Mouse (Mus musculus) heart, embryonic 16.5 days (tissue): ENCODE measurements around the gene Ppfia2. TPM values are rescaled to one million over a fixed set of nuclear protein-coding genes. Genes with fewer than 3 reads are reported as not detected.

ENCODE experiments used
- ATAC-seq: fragments of 200-750 bp; cut with Nextera tagmentation; replicated peaks from 2 replicates; pipeline ENCODE4 v1.8.0; 2017; ENCODE audit warnings: moderate number of reproducible peaks; ENCODE audit not compliant: insufficient read depth, low FRiP score; ENCODE audit errors: extremely low read depth
- H3K27ac ChIP-seq: fragments of 300-500 bp; sonication (generic); 2 replicates; pipeline ENCODE4 v1.5.1; 2014; ENCODE audit warnings: mild to moderate bottlenecking, low read length, control low read depth, moderate library complexity
- H3K27me3 ChIP-seq: fragments of 300-500 bp; sonication (generic); 2 replicates; pipeline ENCODE4 v1.6.1; 2014; ENCODE audit warnings: low read length, mixed read lengths; ENCODE audit not compliant: control insufficient read depth, insufficient read depth
- H3K36me3 ChIP-seq: fragments of 300-500 bp; sonication (generic); 2 replicates; pipeline ENCODE4 v1.6.1; 2014; ENCODE audit not compliant: control insufficient read depth, insufficient read depth
- H3K4me1 ChIP-seq: fragments of 300-500 bp; sonication (generic); 2 replicates; pipeline ENCODE4 v1.6.1; 2014; ENCODE audit warnings: low read length, mixed read lengths; ENCODE audit not compliant: control insufficient read depth, insufficient read depth
- H3K4me2 ChIP-seq: fragments of 300-500 bp; sonication (generic); 2 replicates; pipeline ENCODE4 v1.6.1; 2014; ENCODE audit warnings: low read depth, mild to moderate bottlenecking, control low read depth, low read length
- H3K4me3 ChIP-seq: fragments of 300-500 bp; sonication (generic); 2 replicates; pipeline ENCODE4 v1.5.1; 2014; ENCODE audit warnings: mild to moderate bottlenecking, control low read depth, low read length
- H3K9ac ChIP-seq: fragments of 300-500 bp; sonication (generic); 2 replicates; pipeline ENCODE4 v1.6.1; 2014; ENCODE audit warnings: low read length, control low read depth
- H3K9me3 ChIP-seq: fragments of 300-500 bp; sonication (generic); replicated peaks from 2 replicates; pipeline ENCODE4 v1.6.1; 2016; ENCODE audit warnings: low read length; ENCODE audit not compliant: control insufficient read depth
- WGBS: fragments of 180-500 bp; shearing (Covaris S2); extraction: QIAGEN DNeasy Blood & Tissue Kit; methylation state at CpG from one replicate; pipeline ENCODE4 v1.1.7; 2014; 5-methylcytosine and 5-hydroxymethylcytosine counted together
- polyA plus RNA-seq: library from polyadenylated mRNA; unstranded; fragments of >200 nt; fragmentation: Nextera tagmentation; extraction: Ambion mirVana; gene quantifications from 2 replicates; pipeline ENCODE4 v1.2.1, GENCODE M21; 2015

Ppfia2 gene
- polyA plus RNA-seq, 1 experiment from 2014 or later, result 0.33 TPM

GRCm38 (mm10) chr10:106738190-106738589, 268.1 kb downstream of the Ppfia2 start:
- Histone ChIP-seq H3K9me3 (no peaks in the 10 kb centered on the region), H3K4me3 (no peak overlapping the region), H3K4me1 (no peaks in the 10 kb centered on the region), H3K9ac (no peak overlapping the region), H3K4me2 (no peak overlapping the region), H3K27ac (no peak overlapping the region), H3K36me3 (no peaks in the 10 kb centered on the region), H3K27me3 (no peaks in the 10 kb centered on the region)
- ATAC-seq, result no peak
- 74% methylated on average over 3 of the region's 3 CpGs for WGBS

GRCm38 (mm10) chr10:106744966-106745365, 274.8 kb downstream of the Ppfia2 start:
- Histone ChIP-seq H3K4me2 (no peak overlapping the region), H3K27me3 (no peaks in the 10 kb centered on the region), H3K36me3 (no peaks in the 10 kb centered on the region), H3K9me3 (no peaks in the 10 kb centered on the region), H3K4me3 (no peak overlapping the region), H3K4me1 (no peaks in the 10 kb centered on the region), H3K27ac (no peak overlapping the region), H3K9ac (no peak overlapping the region)
- ATAC-seq, result no peak

DNA sequence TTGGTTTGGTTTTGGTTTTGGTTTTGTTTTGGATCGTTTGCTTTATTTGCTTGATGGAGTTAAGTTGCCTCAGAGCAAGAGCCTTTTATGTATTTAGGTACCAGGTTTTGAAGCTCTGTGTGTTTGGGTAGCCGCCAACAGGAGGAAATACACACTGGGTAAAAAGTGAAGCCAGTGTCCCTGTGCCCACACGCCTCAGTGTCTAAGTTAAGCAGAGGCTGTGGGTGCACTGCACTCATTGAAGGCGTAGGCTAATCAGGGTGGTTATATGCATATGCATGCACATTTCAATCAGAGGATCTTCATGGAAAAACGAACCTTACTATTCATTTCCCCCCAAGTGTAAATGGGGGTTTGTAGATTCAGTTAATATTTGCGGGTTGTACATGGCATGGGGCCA, 290.9 kb downstream of the Ppfia2 start:
- ATAC-seq, result no peak
- Histone ChIP-seq H3K4me2 (no peak overlapping the region), H3K9ac (no peak overlapping the region), H3K9me3 (no peaks in the 10 kb centered on the region), H3K4me3 (no peak overlapping the region), H3K27ac (no peak overlapping the region), H3K27me3 (no peaks in the 10 kb centered on the region), H3K36me3 (no peaks in the 10 kb centered on the region), H3K4me1 (no peaks in the 10 kb centered on the region)
- WGBS, result 81% methylated on average over 6 of the region's 6 CpGs

GRCm38 (mm10) chr10:106763785-106764184, 293.6 kb downstream of the Ppfia2 start:
- Histone ChIP-seq H3K9ac (no peak overlapping the region), H3K36me3 (no peaks in the 10 kb centered on the region), H3K4me3 (no peak overlapping the region), H3K4me1 (no peaks in the 10 kb centered on the region), H3K27ac (no peak overlapping the region), H3K9me3 (no peaks in the 10 kb centered on the region), H3K4me2 (no peak overlapping the region), H3K27me3 (no peaks in the 10 kb centered on the region)
- WGBS, result 57% methylated on average over 7 of the region's 7 CpGs
- no peak for ATAC-seq

DNA sequence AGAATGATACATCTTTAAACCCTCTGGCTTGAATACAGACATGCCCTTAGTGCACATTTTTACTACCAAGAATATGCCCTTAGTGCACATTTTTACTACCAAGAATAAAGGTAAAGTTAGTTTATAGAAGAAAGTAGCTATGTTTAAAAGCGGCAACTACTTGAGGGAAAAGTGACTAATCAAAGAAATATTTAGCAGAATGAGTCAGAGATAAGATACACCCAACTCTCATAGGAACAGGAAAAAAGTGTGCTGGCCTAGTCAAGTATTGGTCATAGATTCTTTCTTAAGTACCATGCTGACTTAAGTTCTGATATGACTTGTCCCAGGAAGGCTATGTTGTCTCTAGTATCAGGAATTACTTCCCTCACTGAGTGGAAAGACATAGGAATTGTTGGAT, 305.4 kb downstream of the Ppfia2 start:
- Histone ChIP-seq H3K4me2 (no peak overlapping the region), H3K36me3 (no peaks in the 10 kb centered on the region), H3K9ac (no peak overlapping the region), H3K27me3 (no peaks in the 10 kb centered on the region), H3K27ac (no peak overlapping the region), H3K9me3 (no peaks in the 10 kb centered on the region), H3K4me1 (no peaks in the 10 kb centered on the region), H3K4me3 (no peak overlapping the region)
- WGBS, result 60% methylated on average over 1 of the region's 1 CpGs
- no peak for ATAC-seq

DNA sequence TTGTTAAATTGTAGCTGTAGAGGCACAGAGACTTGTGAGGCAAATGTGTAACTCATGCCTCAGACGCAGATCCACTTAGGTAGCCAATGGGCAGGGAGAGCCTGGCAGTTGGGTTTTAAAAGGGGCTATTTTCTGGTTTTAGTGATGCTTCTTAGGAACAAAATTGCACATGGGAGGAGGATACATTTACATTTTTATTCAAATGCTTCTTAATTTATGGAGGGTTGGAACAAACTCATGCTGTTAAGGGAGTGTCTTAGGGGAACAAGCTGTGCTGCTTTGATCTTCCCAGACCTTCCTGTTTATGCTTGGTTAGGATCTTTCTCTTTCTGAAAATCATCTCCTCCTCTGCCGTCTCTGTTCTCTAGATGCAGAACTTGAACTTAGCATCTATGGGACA, 345.3 kb downstream of the Ppfia2 start:
- ATAC-seq, result no peak
- Histone ChIP-seq H3K4me2 (no peak overlapping the region), H3K27ac (no peak overlapping the region), H3K9ac (no peak overlapping the region), H3K4me3 (no peak overlapping the region), H3K4me1 (no peaks in the 10 kb centered on the region), H3K36me3 (no peaks in the 10 kb centered on the region), H3K9me3 (no peaks in the 10 kb centered on the region), H3K27me3 (no peaks in the 10 kb centered on the region)
- 57% methylated on average over 2 of the region's 2 CpGs for WGBS

GRCm38 (mm10) chr10:106818381-106818780, 348.2 kb downstream of the Ppfia2 start:
- no peak overlapping the region for H3K9ac ChIP-seq
- 79% methylated on average over 4 of the region's 4 CpGs for WGBS
- no peaks in the 10 kb centered on the region for H3K27me3 ChIP-seq
- no peak overlapping the region for H3K4me2 ChIP-seq
- H3K9me3 ChIP-seq, result no peaks in the 10 kb centered on the region
- H3K4me1 ChIP-seq, result peaks cover 2% of the 10 kb centered on the region; the same call in 1 of the 2 replicates
- no peak overlapping the region for H3K27ac ChIP-seq
- no peak for ATAC-seq
- H3K4me3 ChIP-seq, result no peak overlapping the region
- no peaks in the 10 kb centered on the region for H3K36me3 ChIP-seq

DNA sequence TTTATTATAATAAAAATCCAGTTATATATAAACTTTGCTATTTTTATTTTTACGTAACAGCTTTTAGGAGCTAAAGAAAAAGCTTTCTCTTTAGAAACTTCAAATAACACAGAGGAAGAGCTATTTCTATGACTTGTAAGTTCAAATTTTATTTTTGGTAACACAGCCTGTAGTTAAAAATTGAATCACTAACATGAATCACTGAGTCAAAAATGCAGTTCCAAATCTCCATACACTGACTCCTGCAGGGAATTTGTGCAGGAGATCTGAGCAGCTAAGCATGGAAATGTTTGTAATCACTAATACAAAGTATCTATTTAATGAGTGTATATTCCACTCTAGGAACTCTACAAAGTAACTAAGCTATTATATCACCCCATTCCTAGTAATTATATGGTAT, 354.1 kb downstream of the Ppfia2 start:
- Histone ChIP-seq H3K4me2 (no peak overlapping the region), H3K36me3 (no peaks in the 10 kb centered on the region), H3K9me3 (no peaks in the 10 kb centered on the region), H3K27me3 (no peaks in the 10 kb centered on the region), H3K9ac (no peak overlapping the region), H3K27ac (no peak overlapping the region), H3K4me3 (no peak overlapping the region), H3K4me1 (peaks cover 2% of the 10 kb centered on the region; the same call in 1 of the 2 replicates)
- no peak for ATAC-seq
- 80% methylated on average over 1 of the region's 1 CpGs for WGBS

DNA sequence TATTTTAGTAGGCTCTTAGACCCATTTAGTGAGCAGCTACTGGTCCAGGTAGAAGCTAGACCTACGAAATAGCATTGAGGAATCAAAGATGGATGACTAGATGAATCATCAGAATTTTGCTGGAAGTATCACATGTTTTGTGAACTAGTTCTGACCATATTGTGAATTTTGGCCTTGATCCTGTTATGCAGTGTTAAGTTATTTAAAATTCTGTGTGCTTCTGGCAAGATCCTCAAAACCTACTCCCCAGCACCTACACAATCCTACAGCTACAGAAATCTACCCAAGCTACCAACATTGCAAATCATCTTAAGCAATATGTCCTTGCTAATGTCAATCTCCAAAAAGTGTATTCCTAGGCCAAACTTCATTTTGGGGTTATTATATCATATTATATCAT, 368.3 kb downstream of the Ppfia2 start:
- 61% methylated on average over 1 of the region's 1 CpGs for WGBS
- Histone ChIP-seq H3K4me3 (no peak overlapping the region), H3K9me3 (no peaks in the 10 kb centered on the region), H3K27me3 (no peaks in the 10 kb centered on the region), H3K4me1 (no peaks in the 10 kb centered on the region), H3K36me3 (no peaks in the 10 kb centered on the region), H3K9ac (no peak overlapping the region), H3K4me2 (no peak overlapping the region), H3K27ac (no peak overlapping the region)
- ATAC-seq, result no peak

DNA sequence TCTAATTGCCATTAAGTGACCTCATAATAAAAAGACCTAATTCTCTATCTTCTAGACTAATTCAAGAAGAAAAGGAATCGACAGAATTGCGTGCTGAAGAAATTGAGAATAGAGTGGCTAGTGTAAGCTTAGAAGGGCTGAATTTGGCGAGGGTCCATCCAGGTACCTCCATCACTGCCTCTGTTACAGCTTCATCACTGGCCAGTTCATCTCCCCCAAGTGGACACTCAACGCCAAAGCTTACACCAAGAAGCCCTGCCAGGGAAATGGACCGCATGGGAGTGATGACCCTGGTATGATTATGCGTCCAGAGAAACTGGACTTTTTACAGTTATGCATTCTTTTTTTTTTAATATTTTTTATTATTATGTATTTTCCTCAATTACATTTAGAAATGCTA, 388.0 kb downstream of the Ppfia2 start:
- no peak for ATAC-seq
- 70% methylated on average over 6 of the region's 6 CpGs for WGBS
- Histone ChIP-seq H3K27ac (no peak overlapping the region), H3K27me3 (no peaks in the 10 kb centered on the region), H3K4me1 (no peaks in the 10 kb centered on the region), H3K4me2 (no peak overlapping the region), H3K36me3 (no peaks in the 10 kb centered on the region), H3K4me3 (no peak overlapping the region), H3K9me3 (no peaks in the 10 kb centered on the region), H3K9ac (no peak overlapping the region)
